Mouse (Mus musculus) kidney, embryonic 14.5 days (tissue): ENCODE data around the gene Iqcf3. TPM values are rescaled to one million over a fixed set of nuclear protein-coding genes. Genes with fewer than 3 reads are reported as not detected.

Experiments used
- ATAC-seq: fragments of 200-750 bp; cut with Nextera tagmentation; 2 replicates; pipeline ENCODE4 v1.8.0; 2017; ENCODE audit warnings: moderate number of reproducible peaks, mild to moderate bottlenecking, moderate TSS enrichment, moderate library complexity; ENCODE audit not compliant: low FRiP score, low TSS enrichment
- H3K27ac ChIP-seq: fragments of 300-500 bp; sonication (generic); 2 replicates; pipeline ENCODE4 v1.5.1; 2014; ENCODE audit warnings: low read depth, mild to moderate bottlenecking, low read length, moderate library complexity, mixed read lengths
- H3K27me3 ChIP-seq: fragments of 300-500 bp; sonication (generic); 2 replicates; pipeline ENCODE4 v1.6.1; 2014; ENCODE audit warnings: mild to moderate bottlenecking, low read length; ENCODE audit not compliant: control insufficient read depth, insufficient read depth
- H3K36me3 ChIP-seq: fragments of 300-500 bp; sonication (generic); 2 replicates; pipeline ENCODE4 v1.6.1; 2014; ENCODE audit warnings: low read length, mixed read lengths; ENCODE audit not compliant: control insufficient read depth, insufficient read depth
- H3K4me1 ChIP-seq: fragments of 300-500 bp; sonication (generic); 2 replicates; pipeline ENCODE4 v1.6.1; 2014; ENCODE audit warnings: low read length, mixed read lengths; ENCODE audit not compliant: control insufficient read depth, insufficient read depth
- H3K4me2 ChIP-seq: fragments of 300-500 bp; sonication (generic); replicated peaks from 2 replicates; pipeline ENCODE4 v1.6.1; 2014; ENCODE audit warnings: low read depth, mild to moderate bottlenecking, low read length
- H3K4me3 ChIP-seq: fragments of 300-500 bp; sonication (generic); 2 replicates; pipeline ENCODE4 v1.5.1; 2014; ENCODE audit warnings: mild to moderate bottlenecking, low read length
- H3K9ac ChIP-seq: fragments of 300-500 bp; sonication (generic); 2 replicates; pipeline ENCODE4 v1.6.1; 2014; ENCODE audit warnings: low read depth, mild to moderate bottlenecking, low read length, moderate library complexity
- H3K9me3 ChIP-seq: fragments of 300-500 bp; sonication (generic); 2 replicates; pipeline ENCODE4 v1.6.1; 2016; ENCODE audit warnings: low read length; ENCODE audit not compliant: control insufficient read depth
- WGBS: fragments of 180-500 bp; shearing (Covaris S2); extraction: QIAGEN DNeasy Blood & Tissue Kit; methylation state at CpG from one replicate; pipeline ENCODE4 v1.1.7; 2014; 5-methylcytosine and 5-hydroxymethylcytosine counted together
- polyA plus RNA-seq: library from polyadenylated mRNA; unstranded; fragments of >200 nt; fragmentation: Nextera tagmentation; extraction: Ambion mirVana; gene quantifications from 2 replicates; pipeline ENCODE4 v1.2.1, GENCODE M21; 2014

The Iqcf3 gene
- polyA plus RNA-seq, 1 experiment from 2014 or later: not detected

DNA sequence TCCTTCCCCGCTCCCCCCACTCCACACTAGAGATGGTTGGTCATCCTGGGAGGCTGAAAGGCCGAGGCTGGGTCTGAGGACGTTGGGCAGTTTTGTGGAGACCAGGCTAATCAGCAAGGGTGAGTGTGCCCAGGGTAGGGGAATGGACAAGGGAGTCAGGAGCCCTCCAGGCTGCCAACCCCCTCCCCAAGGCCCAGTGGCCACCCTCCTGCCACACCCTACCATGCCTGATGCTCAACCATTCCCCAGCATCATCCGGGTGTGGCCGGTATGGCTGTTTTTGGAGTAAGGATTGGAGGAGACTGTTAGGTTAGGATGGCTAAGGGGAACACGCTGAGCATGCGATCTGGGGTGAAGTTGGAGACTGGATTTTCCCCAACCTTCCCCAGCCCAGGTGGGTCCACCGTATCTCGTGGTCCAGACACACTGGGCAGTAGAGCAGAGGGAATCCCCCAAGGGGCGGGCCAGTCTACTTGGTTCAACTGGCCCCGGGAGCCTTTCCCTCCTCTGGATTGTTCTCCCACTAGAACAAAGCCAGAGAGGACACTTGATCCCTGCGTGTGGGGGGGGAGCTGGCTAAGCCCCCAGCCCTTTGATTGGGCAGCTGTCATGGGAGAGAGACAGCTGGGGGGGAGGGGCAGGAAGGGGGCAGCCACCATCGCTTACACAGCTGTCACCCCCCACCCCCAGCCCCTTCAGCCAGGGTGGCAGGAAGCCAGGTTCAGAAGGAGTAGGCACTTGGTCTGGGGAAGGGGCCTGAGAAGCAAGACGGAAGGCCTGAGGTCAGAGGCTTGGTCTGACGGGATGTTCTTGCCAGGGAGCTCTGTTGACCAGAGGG, 104.9 kb downstream of the Iqcf3 start:
- Histone ChIP-seq H3K27me3 (no peaks in the 10 kb centered on the region), H3K4me3 (peak overlapping the region; percentile 82), H3K27ac (peak overlapping the region; percentile 90), H3K9ac (peak overlapping the region; percentile 82), H3K9me3 (no peaks in the 10 kb centered on the region), H3K4me2 (peak overlapping the region; percentile 96), H3K36me3 (peaks cover 23% of the 10 kb centered on the region), H3K4me1 (peaks cover 60% of the 10 kb centered on the region)
- ATAC-seq: peak; percentile 13
- WGBS: 29% methylated on average over 15 of the region's 15 CpGs

DNA sequence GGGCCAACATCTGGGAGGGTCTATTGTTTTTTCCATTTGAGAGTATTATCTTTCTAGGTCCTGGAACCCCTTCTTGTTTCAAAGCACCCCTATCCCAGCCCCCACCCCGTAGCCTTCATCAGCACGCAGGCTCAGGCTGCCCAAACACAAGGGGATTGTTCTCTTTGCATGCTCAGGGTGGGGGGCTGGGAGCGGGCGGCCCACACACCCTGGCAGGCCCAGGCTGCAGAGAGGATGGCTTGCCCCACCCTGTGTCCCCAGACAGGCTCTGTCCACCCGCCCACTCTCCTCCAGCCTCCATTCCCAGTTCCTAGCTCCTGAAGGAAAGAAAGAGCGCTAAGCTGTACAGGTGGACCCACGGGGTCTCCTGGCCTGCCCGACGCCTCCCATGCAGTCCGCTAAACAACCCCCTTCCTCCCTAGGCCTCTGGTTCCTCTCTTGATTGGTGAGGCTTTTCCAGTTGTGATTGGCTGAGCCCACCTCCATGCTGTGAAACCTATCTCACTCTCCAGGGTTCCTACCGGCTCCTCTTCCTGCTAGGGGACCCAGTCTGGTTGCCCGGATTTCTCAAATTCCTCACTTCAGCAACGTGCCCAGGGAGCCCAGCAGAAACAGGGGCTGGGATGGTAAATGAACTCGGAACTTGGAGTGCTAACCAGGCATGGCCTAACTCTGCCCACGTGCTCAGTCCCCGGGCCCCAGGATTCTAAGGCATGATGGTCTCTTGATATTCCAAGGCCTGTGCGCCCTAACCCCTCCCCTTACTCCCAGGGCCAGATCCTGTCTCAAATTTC, 106.3 kb downstream of the Iqcf3 start:
- Histone ChIP-seq H3K9ac (peak overlapping the region; percentile 82), H3K27me3 (no peaks in the 10 kb centered on the region), H3K4me2 (peak overlapping the region; percentile 96), H3K36me3 (peaks cover 9% of the 10 kb centered on the region; the same call in 1 of the 2 replicates), H3K27ac (peak overlapping the region; percentile 90), H3K4me1 (peaks cover 64% of the 10 kb centered on the region), H3K9me3 (no peaks in the 10 kb centered on the region), H3K4me3 (peak overlapping the region; percentile 82)
- ATAC-seq: peak; percentile 25; the same call in 1 of the 2 replicates
- WGBS: 2% methylated on average over 17 of the region's 17 CpGs

DNA sequence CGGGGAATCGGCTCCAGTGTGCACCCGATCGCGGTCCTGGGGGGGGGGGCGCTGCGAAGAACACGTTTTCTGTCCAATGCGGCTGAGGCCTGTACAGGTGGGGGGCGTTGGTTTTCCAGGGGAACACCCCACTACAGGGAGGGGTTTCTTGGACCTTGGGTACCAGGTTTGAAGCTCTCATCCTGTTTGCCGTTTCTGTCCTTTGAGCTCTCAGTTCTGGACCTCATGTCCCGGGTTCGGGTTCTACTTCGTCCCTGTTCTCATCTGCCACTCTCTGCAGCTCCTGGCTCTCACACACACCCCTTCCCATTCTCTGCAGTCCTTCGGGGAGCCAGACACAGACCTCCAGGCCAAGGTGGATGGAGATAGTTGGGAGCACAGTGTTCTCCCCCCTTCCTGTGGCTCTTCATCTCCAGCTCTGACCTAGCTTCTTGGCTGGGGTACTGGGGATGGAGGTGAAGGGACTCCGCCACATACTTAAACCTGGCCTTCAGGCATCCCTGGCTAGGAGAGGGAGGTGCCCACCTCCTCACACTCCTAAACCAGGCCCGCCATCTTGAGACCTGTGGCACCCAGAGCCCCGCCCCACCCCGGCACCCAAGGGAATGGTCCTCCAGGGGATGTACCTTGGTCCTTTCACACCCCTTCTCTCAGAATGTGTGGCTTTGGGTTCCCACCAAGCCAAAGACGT, 107.2 kb downstream of the Iqcf3 start:
- Histone ChIP-seq H3K9ac (peak overlapping the region; percentile 82), H3K4me1 (peaks cover 69% of the 10 kb centered on the region), H3K36me3 (0 out of 2 replicates have a peak, but pooled peaks cover 6% of the 10 kb centered on the region), H3K27ac (peak overlapping the region; percentile 90), H3K9me3 (no peaks in the 10 kb centered on the region), H3K4me3 (peak overlapping the region; percentile 82), H3K27me3 (no peaks in the 10 kb centered on the region), H3K4me2 (peak overlapping the region; percentile 96)
- peak; percentile 1; the same call in 1 of the 2 replicates for ATAC-seq
- 3% methylated on average over 11 of the region's 20 CpGs for WGBS

DNA sequence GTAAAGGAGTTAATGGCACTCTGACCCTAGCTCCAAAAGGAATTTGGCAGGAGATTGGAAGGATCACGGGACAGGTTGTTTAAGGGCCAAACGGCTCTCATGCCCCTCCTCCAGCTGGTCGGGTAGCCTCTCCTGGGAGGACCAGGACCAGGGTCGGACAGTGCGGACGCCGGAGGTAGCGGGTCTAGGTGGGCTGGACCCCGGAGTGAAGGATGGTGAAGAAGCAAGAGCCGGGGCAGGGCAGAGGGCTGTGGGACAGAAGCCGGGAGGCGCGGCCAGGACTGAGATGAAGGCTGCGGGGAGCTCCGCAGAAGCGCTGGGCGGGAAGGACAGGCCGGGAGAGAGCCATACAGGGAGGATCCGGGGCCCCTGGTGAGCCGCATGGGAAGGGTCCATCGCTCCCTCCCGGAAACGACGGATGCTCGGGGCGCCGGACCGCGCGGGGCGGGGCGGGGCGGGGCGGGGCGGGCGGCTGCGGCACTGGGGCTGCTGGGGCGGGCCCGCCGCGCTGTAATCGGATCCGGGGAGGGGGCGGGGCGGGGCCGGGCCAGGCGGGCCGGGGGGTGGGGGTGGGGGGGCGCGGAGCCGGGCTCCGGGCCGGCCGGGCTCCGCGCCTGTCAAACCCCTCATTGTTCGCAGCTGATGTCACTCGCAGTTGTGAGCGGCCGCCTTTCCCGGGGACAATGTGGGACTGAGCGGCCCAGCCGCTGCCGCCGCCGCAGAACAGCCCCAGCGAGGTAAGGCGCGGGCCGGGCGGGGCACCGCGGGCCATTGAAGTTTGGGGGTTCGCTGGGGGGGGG, 108.0 kb downstream of the Iqcf3 start, which contains the start of gene Pcbp4:
Gene Pcbp4, plus strand, starts transcription at position 21 of the 800 bp plus-strand sequence.
- WGBS: under 1% methylated on average over 41 of the region's 74 CpGs
- Histone ChIP-seq H3K9ac (peak within 1 kb of the TSS; percentile 82), H3K27me3 (no peaks in the 10 kb centered on the region), H3K4me2 (peak within 1 kb of the TSS; percentile 96), H3K9me3 (no peaks in the 10 kb centered on the region), H3K4me3 (peak within 1 kb of the TSS; percentile 82), H3K4me1 (peaks cover 74% of the 10 kb centered on the region), H3K27ac (peak within 1 kb of the TSS; percentile 97), H3K36me3 (0 out of 2 replicates have a peak, but pooled peaks cover 5% of the 10 kb centered on the region)
- peak; percentile 60 for ATAC-seq

Other genes with a start within 250 kb of the Iqcf3 start
- gene Dusp7, start 193.0 kb downstream of the Iqcf3 start, polyA plus RNA-seq: 25.5 and 26.3 TPM in 2 replicates
- gene Rpl29, start 132.2 kb downstream of the Iqcf3 start, polyA plus RNA-seq: 1,370 and 1,590 TPM in 2 replicates
- 41.1 and 44.5 TPM in 2 replicates for gene Acy1, start 123.3 kb downstream of the Iqcf3 start, polyA plus RNA-seq
- gene Abhd14b, start 114.2 kb downstream of the Iqcf3 start, polyA plus RNA-seq: 18.7 and 25.6 TPM in 2 replicates
- 50.2 and 58.8 TPM in 2 replicates for gene Abhd14a, start 114.0 kb downstream of the Iqcf3 start, polyA plus RNA-seq
- 129 and 147 TPM in 2 replicates for gene Pcbp4, start 108.3 kb downstream of the Iqcf3 start, polyA plus RNA-seq
- 0.37 and 0.66 TPM in 2 replicates for gene Gpr62, start 95.7 kb downstream of the Iqcf3 start, polyA plus RNA-seq
- 43.8 and 49.3 TPM in 2 replicates for gene Rrp9, start 85.7 kb downstream of the Iqcf3 start, polyA plus RNA-seq
- gene Parp3, start 84.7 kb downstream of the Iqcf3 start, polyA plus RNA-seq: 1.9 and 2.7 TPM in 2 replicates
- not detected in 2 replicates for gene Iqcf1, start 61.7 kb downstream of the Iqcf3 start, polyA plus RNA-seq
- not detected in 2 replicates for gene Iqcf5, start 47.1 kb downstream of the Iqcf3 start, polyA plus RNA-seq
- not detected in 2 replicates for gene Iqcf4, start 9.4 kb upstream of the Iqcf3 start, polyA plus RNA-seq
- gene Iqcf6, start 65.0 kb upstream of the Iqcf3 start, polyA plus RNA-seq: not detected in 2 replicates
- not detected in 2 replicates for gene Grm2, start 94.5 kb upstream of the Iqcf3 start, polyA plus RNA-seq
- 42.5 and 58.2 TPM in 2 replicates for gene Tex264, start 124.3 kb upstream of the Iqcf3 start, polyA plus RNA-seq
- 7.5 and 7.9 TPM in 2 replicates for gene Rad54l2, start 227.6 kb upstream of the Iqcf3 start, polyA plus RNA-seq